ENCODE assay signal across 21 mouse cellular contexts in genomic region chr9:122233316-122233971, GRCm38 (mm10).
DNase-seq lines count a peak whose midpoint lies in the region; ATAC-seq and TF ChIP-seq lines count a peak whose summit lies in the region.
"Had no signal": no experiment of that assay in that cellular context is flagged by ENCODE, and none has a peak within 500 bp of the region (broad histone marks: within the 10 kb centered on the region; RNA-seq: fewer than 3 reads in every experiment).

No protein-coding gene starts in this region.

- no peaks in the 10 kb centered on the region for H3K9me3 ChIP-seq in hindbrain, embryonic 10.5 days
- H3K9me3 ChIP-seq: embryonic facial prominence, embryonic 10.5 days; heart, embryonic 12.5 days; hindbrain, embryonic 15.5 days; limb, embryonic 13.5 days; midbrain, embryonic 12.5 days; neural tube, embryonic 13.5 days; stomach, embryonic 15.5 days had no signal

- H3K27me3 ChIP-seq in thymus, adult 2 months (ENCODE audit: control insufficient read depth, insufficient read depth, low read length) = no peaks in the 10 kb centered on the region
- H3K27me3 ChIP-seq in hindbrain, embryonic 10.5 days (ENCODE audit: insufficient read depth, poor library complexity, severe bottlenecking) = no peaks in the 10 kb centered on the region
- H3K27me3 ChIP-seq: CH12.LX; heart, embryonic 12.5 days; hindbrain, embryonic 15.5 days; midbrain, embryonic 12.5 days; neural tube, embryonic 13.5 days; stomach, embryonic 15.5 days had no signal

- H3K4me3 ChIP-seq in thymus, adult 2 months (ENCODE audit: control insufficient read depth, insufficient read depth, low read length) = no peak overlapping the region
- no peak overlapping the region for H3K4me3 ChIP-seq in hindbrain, embryonic 10.5 days
- H3K4me3 ChIP-seq: embryonic facial prominence, embryonic 10.5 days; heart, embryonic 12.5 days; hindbrain, embryonic 15.5 days; limb, embryonic 13.5 days; midbrain, embryonic 12.5 days; neural tube, embryonic 13.5 days; stomach, embryonic 15.5 days had no signal

- no peak for TF ChIP-seq CTCF in thymus, adult 2 months (IDR thresholded peaks at IDR 0.05; ENCODE audit: borderline replicate concordance, control insufficient read depth, extremely low read depth, insufficient read depth, low read length, poor library complexity)

- 29% methylated on average over 8 of the region's 8 CpGs for WGBS in thymus, adult 2 months
- WGBS in hindbrain, embryonic 10.5 days = 92% methylated on average over 8 of the region's 8 CpGs

- H3K36me3 ChIP-seq in thymus, adult 2 months (ENCODE audit: control insufficient read depth, insufficient read depth, low read length) = no peaks in the 10 kb centered on the region
- H3K36me3 ChIP-seq in hindbrain, embryonic 10.5 days = no peaks in the 10 kb centered on the region; the same call in 1 of the 2 replicates
- H3K36me3 ChIP-seq: embryonic facial prominence, embryonic 10.5 days; hindbrain, embryonic 15.5 days; stomach, embryonic 15.5 days had no signal

- peaks cover 40% of the 10 kb centered on the region for H3K4me1 ChIP-seq in thymus, adult 2 months (replicated peaks; ENCODE audit: control insufficient read depth, insufficient read depth, low read length)
- no peaks in the 10 kb centered on the region for H3K4me1 ChIP-seq in hindbrain, embryonic 10.5 days (replicated peaks)
- H3K4me1 ChIP-seq: embryonic facial prominence, embryonic 10.5 days; hindbrain, embryonic 15.5 days; limb, embryonic 13.5 days; midbrain, embryonic 12.5 days; neural tube, embryonic 13.5 days; stomach, embryonic 15.5 days had no signal

- peak overlapping the region; percentile 90 for H3K27ac ChIP-seq in thymus, adult 2 months (ENCODE audit: control insufficient read depth, insufficient read depth, low read length)
- H3K27ac ChIP-seq in hindbrain, embryonic 10.5 days = no peak overlapping the region
- H3K27ac ChIP-seq: embryonic facial prominence, embryonic 10.5 days; hindbrain, embryonic 15.5 days; limb, embryonic 13.5 days; midbrain, embryonic 12.5 days; neural tube, embryonic 13.5 days; stomach, embryonic 15.5 days had no signal

- peak; percentile 37 for ATAC-seq in granulocyte monocyte progenitor cell, adult 5-6 weeks (replicated peaks; ENCODE audit: poor library complexity, severe bottlenecking)

- DNase-seq in thymus, adult 2 months = no peak
- DNase-seq in thymus, postnatal 10 days (ENCODE audit: low spot score in 2 of 2) = no peak
- peak; percentile 63 for DNase-seq in naive thymus-derived CD4-positive, alpha-beta T cell, adult 2 months (ENCODE audit: low read depth)
- DNase-seq in hindbrain, embryonic 10.5 days (ENCODE audit: low spot score) = no peak
- no peak for DNase-seq in layer of hippocampus, postnatal 36 days
- no peak for DNase-seq in MN1 (ENCODE audit: low spot score)
- DNase-seq: cerebellum, adult 2 months; heart, postnatal 36 days; kidney, adult 9 months; lung, embryonic 14.5 days; lung, postnatal 4 days; spleen, adult 18-20 months had no signal

- no peak for TF ChIP-seq POLR2A in thymus, adult 2 months (IDR thresholded peaks at IDR 0.05; ENCODE audit: control insufficient read depth, extremely low read depth, insufficient read depth, low read length, poor library complexity)
